Mouse (Mus musculus) myocyte (in vitro differentiated cells): ENCODE data around the gene Ntn5.

Source experiments
- CEBPB ChIP-seq: IDR thresholded peaks from 2 replicates; pipeline ENCODE4 v1.6.1; 2011; ENCODE audit warnings: mild to moderate bottlenecking, moderate library complexity; ENCODE audit not compliant: poor library complexity, insufficient read depth, severe bottlenecking
- E2F4 ChIP-seq: IDR thresholded peaks from one replicate; pipeline ENCODE4 v1.6.1; 2011; ENCODE audit warnings: mild to moderate bottlenecking, control low read depth, moderate library complexity; ENCODE audit not compliant: insufficient read depth
- MAX ChIP-seq: IDR thresholded peaks from one replicate; pipeline ENCODE4 v1.6.1; 2011; ENCODE audit warnings: low read depth, mild to moderate bottlenecking, control low read depth
- MYOG ChIP-seq, 3 experiments: IDR thresholded peaks; one replicate each; pipeline ENCODE4 v1.6.1; 2011; ENCODE audit warnings: control low read depth in 2 of 3, low read depth in 2 of 3, mild to moderate bottlenecking in 2 of 3; ENCODE audit not compliant: insufficient read length in 2 of 3, control insufficient read depth in 1 of 3, insufficient read depth in 1 of 3
- POLR2A ChIP-seq: IDR thresholded peaks from one replicate; pipeline ENCODE4 v1.6.1; 2011; ENCODE audit warnings: low read depth, mild to moderate bottlenecking, control low read depth, moderate library complexity; ENCODE audit not compliant: insufficient read length
- POLR2AphosphoS2 ChIP-seq: IDR thresholded peaks from one replicate; pipeline ENCODE4 v1.6.1; 2011; ENCODE audit warnings: low read depth, control low read depth; ENCODE audit not compliant: insufficient read length
- REST ChIP-seq: IDR thresholded peaks from one replicate; pipeline ENCODE4 v1.6.1; 2011; ENCODE audit warnings: mild to moderate bottlenecking, control low read depth, moderate library complexity; ENCODE audit not compliant: insufficient read depth, insufficient read length
- SRF ChIP-seq: IDR thresholded peaks from one replicate; pipeline ENCODE4 v1.6.1; 2011; ENCODE audit warnings: low read depth; ENCODE audit not compliant: control insufficient read depth, insufficient read length
- TCF12 ChIP-seq: IDR thresholded peaks from one replicate; pipeline ENCODE4 v1.6.1; 2011; ENCODE audit warnings: mild to moderate bottlenecking, control low read depth; ENCODE audit not compliant: poor library complexity, insufficient read depth, severe bottlenecking
- TCF3 ChIP-seq: IDR thresholded peaks from one replicate; pipeline ENCODE4 v1.6.1; 2011; ENCODE audit warnings: low read depth, control low read depth; ENCODE audit not compliant: insufficient read length

GRCm38 (mm10) chr7:45682144-45683126 lies 1.4 kb upstream of the Ntn5 start:
- TF ChIP-seq TCF12 = no peak
- TF ChIP-seq MAX = no peak
- TF ChIP-seq REST = no peak
- no peak for TF ChIP-seq POLR2A
- no peak for TF ChIP-seq MYOG (IDR thresholded peaks at IDR 0.05; ENCODE audit: control insufficient read depth in 1 of 3, insufficient read depth in 1 of 3, insufficient read length in 2 of 3, low read depth in 2 of 3)
- TF ChIP-seq SRF = no peak
- TF ChIP-seq TCF3 = no peak
- no peak for TF ChIP-seq CEBPB
- TF ChIP-seq E2F4 = no peak
- no peak for TF ChIP-seq POLR2AphosphoS2
